Mouse (Mus musculus): ENCODE data around the gene Kras.

Kras gene

GRCm38 (mm10) chr6:145247886-145248285 is 2.2 kb downstream of the Kras start:
- no peak for DNase-seq

DNA sequence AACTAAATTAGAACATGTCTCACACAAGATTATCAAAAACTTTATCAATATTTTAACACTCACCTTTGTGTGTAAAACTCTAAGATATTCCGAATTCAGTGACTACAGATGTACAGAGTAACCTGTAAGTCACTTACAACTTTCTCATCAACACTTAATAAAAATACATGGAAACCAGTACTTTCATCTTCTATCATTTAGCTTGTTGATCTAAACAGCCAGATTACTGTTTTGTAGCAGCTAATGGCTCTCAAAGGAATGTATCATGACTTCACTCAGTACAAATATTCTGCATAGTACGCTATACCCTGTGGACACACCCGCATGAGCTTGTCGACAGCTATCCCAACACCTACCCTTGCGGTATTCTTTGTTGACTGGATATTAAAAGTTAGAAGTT is 3.2 kb downstream of the Kras start:
- DNase-seq: no peak

DNA sequence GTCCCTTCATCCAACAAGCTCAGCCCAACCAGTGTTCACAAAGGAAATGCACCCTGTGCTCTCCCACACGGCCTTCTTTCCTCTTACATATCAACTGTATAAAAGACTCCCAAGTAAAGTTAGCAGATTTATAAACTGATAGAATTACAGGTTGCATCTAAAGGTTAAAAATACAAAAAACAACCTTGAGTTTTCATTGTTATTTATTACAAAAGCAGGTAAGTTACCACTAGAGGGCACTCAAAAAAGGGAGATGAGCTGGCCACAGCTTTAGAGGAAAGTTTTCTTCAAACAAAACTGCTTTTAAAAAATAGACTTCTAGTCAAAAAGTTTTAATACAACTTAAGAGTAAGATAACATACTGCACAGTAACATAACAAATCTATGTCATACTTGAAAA is 7.5 kb downstream of the Kras start:
- DNase-seq: no peak

- no peak for DNase-seq
Measured at GRCm38 (mm10) chr6:145240285-145240684, 9.8 kb downstream of the Kras start.

DNA sequence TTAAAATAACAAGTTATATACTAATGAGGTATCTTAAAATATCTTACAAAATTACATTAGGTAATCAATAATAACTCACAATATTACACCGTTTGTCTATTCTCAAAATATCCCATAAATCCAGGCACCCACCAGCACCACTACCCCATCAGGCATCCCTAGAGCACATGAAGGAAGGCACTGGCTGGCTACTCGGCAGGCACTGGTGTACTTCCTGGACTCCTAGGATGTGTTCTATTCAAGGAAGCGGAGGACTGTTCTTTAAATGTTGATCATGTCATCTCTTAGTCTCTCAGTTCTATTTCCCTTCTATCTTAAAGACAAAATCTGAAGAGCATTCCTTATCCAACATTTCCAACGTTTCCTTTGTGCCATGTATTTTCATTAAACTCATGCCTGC is 12.9 kb downstream of the Kras start:
- DNase-seq: no peak

DNA sequence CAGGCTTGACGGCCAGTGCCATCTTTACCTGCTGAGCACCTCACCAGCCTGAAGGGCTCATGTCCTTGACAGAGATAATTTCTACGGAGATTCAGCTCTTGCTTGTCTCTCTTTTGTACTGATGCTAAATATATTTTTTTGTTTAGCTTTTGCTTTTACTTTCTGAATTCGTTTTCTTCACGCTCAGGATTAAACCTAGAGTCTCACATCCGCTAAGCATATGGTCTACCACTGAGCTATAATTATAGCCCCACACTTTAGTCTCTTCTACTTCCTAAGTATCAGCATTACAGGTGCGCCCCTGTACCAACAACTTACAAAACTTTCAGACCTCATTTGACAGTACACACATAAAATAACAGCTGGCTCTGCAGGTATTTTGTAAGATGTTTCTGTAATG is 14.7 kb downstream of the Kras start:
- DNase-seq: no peak

DNA sequence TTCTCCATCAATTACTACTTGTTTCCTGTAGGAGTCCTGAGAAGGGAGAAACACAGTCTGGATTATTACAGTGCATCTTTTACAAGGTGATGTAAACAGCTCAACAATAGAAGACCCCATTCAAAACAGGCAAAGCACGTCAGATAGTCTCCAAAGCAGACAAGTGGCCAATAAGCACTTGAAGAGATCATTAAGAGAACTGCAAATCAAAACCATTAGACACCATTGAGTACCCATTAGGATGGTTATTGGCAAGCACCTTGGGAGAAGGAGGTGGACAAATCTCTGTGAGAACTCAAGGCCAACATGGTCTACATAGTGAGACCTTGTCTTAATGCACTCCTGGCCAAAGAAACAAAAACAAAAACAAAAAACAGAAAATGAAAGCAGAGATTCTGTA is 15.6 kb downstream of the Kras start:
- no peak for DNase-seq

- no peak for DNase-seq
Measured at GRCm38 (mm10) chr6:145226296-145226695, 23.7 kb downstream of the Kras start.

GRCm38 (mm10) chr6:145224246-145224645 is 25.8 kb downstream of the Kras start:
- no peak for DNase-seq

DNA sequence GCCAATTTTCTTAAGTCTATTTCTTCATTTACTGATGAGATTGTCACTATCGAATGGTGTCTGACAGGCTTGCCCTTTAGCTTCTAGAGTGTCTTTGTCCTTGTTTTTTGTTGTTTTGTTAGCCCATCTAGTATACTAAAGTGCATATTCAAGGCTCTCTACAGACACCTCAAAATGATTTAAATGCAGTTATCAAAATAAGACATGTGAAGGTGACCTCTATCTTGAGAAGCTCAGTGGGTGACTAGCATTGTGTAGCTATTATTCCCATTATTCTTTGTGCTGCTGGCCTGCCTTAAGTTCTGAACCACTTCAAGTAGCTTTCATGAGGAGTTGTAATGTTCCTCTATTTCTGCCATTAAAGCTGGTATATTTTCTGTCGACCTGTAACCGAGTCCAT is 34.2 kb downstream of the Kras start:
- DNase-seq: no peak

DNA sequence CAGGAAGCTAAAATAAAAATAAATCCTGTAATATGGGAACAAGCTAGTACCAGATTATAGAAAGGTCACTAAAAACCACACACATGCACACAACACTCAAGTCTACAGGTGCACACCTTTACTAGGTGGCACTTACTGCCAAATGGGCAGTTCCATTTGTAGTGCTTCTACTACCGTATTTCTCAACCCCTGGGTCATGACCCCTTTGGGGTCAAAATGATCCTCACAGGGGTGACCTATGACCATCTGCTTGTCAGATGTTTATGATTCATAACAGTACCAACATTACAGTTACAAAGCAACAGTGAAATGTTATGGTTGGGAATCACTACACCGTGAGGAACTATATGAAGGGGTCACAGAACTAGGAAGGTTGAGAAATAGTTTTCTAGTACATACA is 36.1 kb downstream of the Kras start:
- DNase-seq: no peak

- no peak for DNase-seq
Measured at GRCm38 (mm10) chr6:145211376-145212305, 38.4 kb downstream of the Kras start.

DNA sequence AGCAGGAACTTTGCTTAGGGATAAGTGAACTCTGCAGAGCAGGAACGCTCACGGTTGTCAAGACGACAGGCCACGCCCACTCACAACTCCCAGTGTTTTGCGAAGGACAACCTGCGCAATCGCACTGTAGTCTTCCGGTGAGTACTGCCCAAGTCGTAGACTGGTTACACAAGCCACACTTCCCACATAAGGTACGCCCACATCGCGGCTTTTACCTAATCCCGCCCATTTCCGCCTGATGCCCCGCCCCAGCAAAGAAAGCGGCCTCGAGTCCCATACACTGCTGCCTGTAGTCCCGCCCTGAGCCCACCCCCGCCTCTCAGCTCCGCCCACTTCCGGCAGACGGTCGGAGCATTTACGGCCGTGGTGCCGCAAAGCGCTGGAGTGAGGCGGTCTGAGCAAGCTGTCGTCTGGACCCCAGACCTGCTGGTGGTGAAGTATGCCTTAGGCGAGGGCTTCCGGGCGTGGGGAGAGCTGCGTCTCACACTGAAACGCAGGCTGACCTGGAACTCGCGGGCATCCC is 39.2 kb downstream of the Kras start, which contains the start of the genes Casc1 and Etfrf1:
TSS of gene Casc1 (minus strand) at position 190 of the 523 bp plus-strand sequence.
TSS of gene Etfrf1 (plus strand) at position 319 of the 523 bp plus-strand sequence.
- peak; percentile 96 to 98 for DNase-seq

- no peak for DNase-seq
Measured at GRCm38 (mm10) chr6:145210056-145210680, 39.9 kb downstream of the Kras start.

GRCm38 (mm10) chr6:145205142-145205541 is 44.9 kb downstream of the Kras start:
- DNase-seq: no peak

- DNase-seq: no peak
Measured at GRCm38 (mm10) chr6:145204440-145204839, 45.6 kb downstream of the Kras start.

GRCm38 (mm10) chr6:145202432-145203125 is 47.5 kb downstream of the Kras start:
- DNase-seq: no peak

DNA sequence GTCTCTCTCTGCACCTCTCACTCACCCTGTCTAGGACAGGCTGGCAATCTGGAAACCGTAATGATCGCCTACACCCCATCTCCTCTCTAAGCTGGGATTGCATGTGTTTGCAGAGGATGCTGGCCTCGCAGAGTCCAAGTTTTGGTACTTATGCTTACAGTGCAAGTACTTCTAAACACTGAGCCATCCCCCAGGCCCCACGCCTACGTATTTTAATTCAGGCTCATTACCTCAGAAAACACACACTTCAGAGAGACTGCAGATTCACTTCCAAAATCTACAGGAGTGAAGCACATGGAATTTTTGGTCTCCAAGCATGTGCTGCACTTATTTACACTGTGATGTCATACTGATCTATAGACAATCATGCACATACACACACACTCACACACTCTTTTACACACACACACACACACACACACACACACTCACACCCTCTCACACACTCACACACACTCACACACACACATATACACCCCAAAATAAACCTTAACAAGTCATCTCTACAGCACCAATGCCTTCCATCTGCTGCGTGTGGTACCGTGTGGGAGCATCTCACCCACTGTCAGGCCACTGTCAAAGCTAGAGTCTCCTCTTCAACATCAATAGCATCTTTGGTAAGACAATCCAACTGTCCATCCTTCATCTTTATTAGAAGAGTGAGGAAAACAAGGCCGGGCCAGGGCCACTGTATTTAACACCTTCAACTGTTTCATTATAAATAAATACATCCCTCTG is 51.9 kb downstream of the Kras start:
- DNase-seq: no peak

DNA sequence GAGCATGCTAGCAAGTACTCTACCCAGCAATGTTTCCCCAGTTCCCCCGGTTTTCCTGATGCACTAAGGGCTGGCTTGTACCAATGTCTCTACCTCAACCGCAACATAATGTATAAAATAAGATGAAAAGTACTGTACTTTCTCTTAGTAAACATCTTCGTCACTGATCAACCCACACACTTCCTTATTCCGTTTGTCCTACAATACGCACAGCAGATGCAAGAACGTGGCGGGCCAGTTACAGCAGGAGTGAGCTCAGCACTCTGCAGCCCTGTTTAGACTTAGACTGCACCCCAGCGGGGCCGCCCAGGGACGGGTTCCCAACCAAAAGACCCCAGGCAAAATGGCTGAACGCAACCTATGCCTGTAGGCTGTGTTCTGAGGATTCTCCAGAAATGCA is 56.6 kb downstream of the Kras start:
- DNase-seq: no peak

GRCm38 (mm10) chr6:145193038-145193437 is 57.0 kb downstream of the Kras start:
- no peak for DNase-seq

DNA sequence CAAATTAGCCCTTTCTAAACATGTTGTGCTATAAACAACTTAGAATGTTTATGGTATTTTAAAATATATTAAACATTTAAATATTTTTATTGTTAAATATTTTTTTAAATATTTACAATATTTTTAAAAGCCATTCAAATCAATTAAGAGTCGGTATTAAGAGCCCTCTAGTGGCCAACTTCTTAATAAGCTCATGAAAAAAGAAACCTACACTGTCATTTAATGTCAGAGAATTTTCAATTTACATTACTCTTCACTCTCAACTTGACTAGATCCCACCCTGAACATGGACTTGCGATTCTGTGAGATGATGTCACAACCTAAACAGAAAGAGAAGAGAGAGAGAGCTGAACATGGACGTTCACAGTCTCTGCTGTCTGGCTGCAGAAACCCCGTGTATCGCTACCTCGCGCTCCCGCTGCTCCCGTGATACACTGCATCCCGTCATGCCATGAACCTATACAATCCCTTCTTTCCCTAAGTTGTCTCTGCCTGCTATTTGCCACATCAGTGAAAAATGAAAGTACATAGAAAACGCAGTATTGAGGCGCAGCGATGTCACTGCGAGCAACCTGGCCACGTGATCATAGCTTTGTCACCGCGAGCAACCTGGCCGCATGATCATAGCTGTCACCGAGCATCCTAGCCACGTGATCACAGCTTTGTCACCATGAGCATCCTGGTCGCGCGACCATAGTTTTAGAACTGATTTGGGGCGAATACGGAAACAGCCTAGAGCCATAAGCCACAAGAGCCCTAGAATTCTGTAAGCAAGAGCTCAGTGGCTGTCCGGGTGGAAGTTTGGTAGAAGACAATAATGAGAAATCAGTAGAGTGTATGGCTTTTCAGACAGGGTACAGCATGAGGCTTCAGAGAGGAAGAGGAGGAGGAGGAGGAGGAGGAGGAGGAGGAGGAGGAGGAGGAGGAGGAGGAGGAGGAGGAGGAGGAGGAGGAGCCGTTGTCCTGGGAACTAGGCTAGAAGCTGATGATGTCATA is 62.6 kb downstream of the Kras start:
- peak in 1 of 2 experiments; percentile 28 for DNase-seq
